Mouse (Mus musculus): ENCODE measurements around the gene Sucla2. TPM values are rescaled to one million over a fixed set of nuclear protein-coding genes. Genes with fewer than 3 reads are reported as not detected.
A peak's percentile ranks its signal among the peaks of the same experiment; 100 is the strongest.
"Not testable (repeated sequence)": the region's sequence is repeated elsewhere in the genome, so short reads cannot be mapped to it uniquely, and the experiment has no call there.

Gene Sucla2
- polyA plus RNA-seq, 1 experiment from 2014 or later: 102 TPM

GRCm38 (mm10) chr14:73509765-73510423, 15.2 kb upstream of the Sucla2 start, which contains the start of gene Med4:
Gene Med4 (plus strand): TSS chr14:73510025.
- DNase-seq: peak; percentile 97
- peak within 1 kb of the TSS; percentile 90 for H3K4me3 ChIP-seq (ENCODE audit: low read depth, low read length)
- peak; percentile 96 for ATAC-seq (ENCODE audit: insufficient read depth)
- H3K9ac ChIP-seq: peak within 1 kb of the TSS; percentile 81
- TF ChIP-seq CTCF (IDR thresholded peaks at IDR 0.05; ENCODE audit: low read depth): peak; percentile 100
- peaks cover 5% of the 10 kb centered on the region for H3K4me1 ChIP-seq (ENCODE audit: insufficient read depth)
- peaks cover 28% of the 10 kb centered on the region for H3K36me3 ChIP-seq (ENCODE audit: insufficient read depth)
- H3K9me3 ChIP-seq (ENCODE audit: low read depth, low read length): no peaks in the 10 kb centered on the region
- H3K27me3 ChIP-seq (ENCODE audit: insufficient read depth, low read length): no peaks in the 10 kb centered on the region
- under 1% methylated on average over 41 of the region's 41 CpGs for WGBS
- no peak within 1 kb of the TSS for H3K27ac ChIP-seq (ENCODE audit: low read depth)
- peak within 1 kb of the TSS; percentile 95 for H3K4me2 ChIP-seq

GRCm38 (mm10) chr14:73524136-73524535, 983 bp upstream of the Sucla2 start:
- Histone ChIP-seq H3K4me3 (ENCODE audit: low read depth, low read length) (0 out of 2 replicates have a peak overlapping the region, but pooled peaks have one; percentile 50), H3K36me3 (ENCODE audit: insufficient read depth) (no peaks in the 10 kb centered on the region), H3K9ac (peak overlapping the region; percentile 40; the same call in 1 of the 2 replicates), H3K27me3 (ENCODE audit: insufficient read depth, low read length) (no peaks in the 10 kb centered on the region), H3K4me2 (peak overlapping the region; percentile 56; the same call in 1 of the 2 replicates), H3K27ac (ENCODE audit: low read depth) (no peak overlapping the region), H3K9me3 (ENCODE audit: low read depth, low read length) (no peaks in the 10 kb centered on the region), H3K4me1 (ENCODE audit: insufficient read depth) (no peaks in the 10 kb centered on the region)
- no peak for DNase-seq
- ATAC-seq (ENCODE audit: insufficient read depth): no peak
- WGBS: 73% methylated on average over 3 of the region's 3 CpGs
- no peak for TF ChIP-seq CTCF (IDR thresholded peaks at IDR 0.05; ENCODE audit: low read depth)

GRCm38 (mm10) chr14:73528661-73529060, 3.5 kb downstream of the Sucla2 start:
- not testable (repeated sequence) for DNase-seq; H3K36me3 ChIP-seq (ENCODE audit: insufficient read depth); H3K4me1 ChIP-seq (ENCODE audit: insufficient read depth); H3K4me3 ChIP-seq (ENCODE audit: low read depth, low read length); H3K4me2 ChIP-seq; H3K27me3 ChIP-seq (ENCODE audit: insufficient read depth, low read length); ATAC-seq (ENCODE audit: insufficient read depth); H3K9me3 ChIP-seq (ENCODE audit: low read depth, low read length); H3K27ac ChIP-seq (ENCODE audit: low read depth); H3K9ac ChIP-seq
- 76% methylated on average over 3 of the region's 3 CpGs for WGBS

GRCm38 (mm10) chr14:73533755-73534465, 8.8 kb downstream of the Sucla2 start:
- H3K4me3 ChIP-seq (ENCODE audit: low read depth, low read length): no peak overlapping the region
- H3K36me3 ChIP-seq (ENCODE audit: insufficient read depth): no peaks in the 10 kb centered on the region
- H3K9me3 ChIP-seq (ENCODE audit: low read depth, low read length): no peaks in the 10 kb centered on the region
- TF ChIP-seq CTCF (IDR thresholded peaks at IDR 0.05; ENCODE audit: low read depth): no peak
- no peaks in the 10 kb centered on the region for H3K4me1 ChIP-seq (ENCODE audit: insufficient read depth)
- ATAC-seq (ENCODE audit: insufficient read depth) (no peak), DNase-seq (no peak)
- no peak overlapping the region for H3K4me2 ChIP-seq
- H3K27ac ChIP-seq (ENCODE audit: low read depth): no peak overlapping the region
- no peaks in the 10 kb centered on the region for H3K27me3 ChIP-seq (ENCODE audit: insufficient read depth, low read length)
- no peak overlapping the region for H3K9ac ChIP-seq
- WGBS: 63% methylated on average over 6 of the region's 6 CpGs

- H3K9ac ChIP-seq: no peak overlapping the region
- ATAC-seq (ENCODE audit: insufficient read depth): no peak
- H3K4me3 ChIP-seq (ENCODE audit: low read depth, low read length): no peak overlapping the region
- H3K9me3 ChIP-seq (ENCODE audit: low read depth, low read length): no peaks in the 10 kb centered on the region
- TF ChIP-seq CTCF (IDR thresholded peaks at IDR 0.05; ENCODE audit: low read depth): no peak
- no peaks in the 10 kb centered on the region for H3K4me1 ChIP-seq (ENCODE audit: insufficient read depth)
- 83% methylated on average over 2 of the region's 2 CpGs for WGBS
- H3K27ac ChIP-seq (ENCODE audit: low read depth): no peak overlapping the region
- no peak for DNase-seq
- H3K4me2 ChIP-seq: no peak overlapping the region
- no peaks in the 10 kb centered on the region for H3K27me3 ChIP-seq (ENCODE audit: insufficient read depth, low read length)
- no peaks in the 10 kb centered on the region for H3K36me3 ChIP-seq (ENCODE audit: insufficient read depth)
Measured at GRCm38 (mm10) chr14:73535641-73536040, 10.5 kb downstream of the Sucla2 start.

- DNase-seq (no peak), ATAC-seq (ENCODE audit: insufficient read depth) (no peak)
- H3K27ac ChIP-seq (ENCODE audit: low read depth): no peak overlapping the region
- H3K36me3 ChIP-seq (ENCODE audit: insufficient read depth): no peaks in the 10 kb centered on the region
- no peaks in the 10 kb centered on the region for H3K9me3 ChIP-seq (ENCODE audit: low read depth, low read length)
- H3K9ac ChIP-seq: no peak overlapping the region
- H3K4me2 ChIP-seq: no peak overlapping the region
- no peak overlapping the region for H3K4me3 ChIP-seq (ENCODE audit: low read depth, low read length)
- WGBS: 72% methylated on average over 6 of the region's 6 CpGs
- H3K27me3 ChIP-seq (ENCODE audit: insufficient read depth, low read length): no peaks in the 10 kb centered on the region
- no peak for TF ChIP-seq CTCF (IDR thresholded peaks at IDR 0.05; ENCODE audit: low read depth)
- H3K4me1 ChIP-seq (ENCODE audit: insufficient read depth): no peaks in the 10 kb centered on the region
Measured at GRCm38 (mm10) chr14:73543781-73544180, 18.7 kb downstream of the Sucla2 start.

GRCm38 (mm10) chr14:73547034-73547433, 21.9 kb downstream of the Sucla2 start:
- H3K4me3 ChIP-seq (ENCODE audit: low read depth, low read length): no peak overlapping the region
- no peaks in the 10 kb centered on the region for H3K27me3 ChIP-seq (ENCODE audit: insufficient read depth, low read length)
- no peak for TF ChIP-seq CTCF (IDR thresholded peaks at IDR 0.05; ENCODE audit: low read depth)
- no peak overlapping the region for H3K27ac ChIP-seq (ENCODE audit: low read depth)
- ATAC-seq (ENCODE audit: insufficient read depth): no peak
- no peaks in the 10 kb centered on the region for H3K9me3 ChIP-seq (ENCODE audit: low read depth, low read length)
- no peak for DNase-seq
- no peak overlapping the region for H3K9ac ChIP-seq
- no peaks in the 10 kb centered on the region for H3K4me1 ChIP-seq (ENCODE audit: insufficient read depth)
- 38% methylated on average over 4 of the region's 4 CpGs for WGBS
- H3K36me3 ChIP-seq (ENCODE audit: insufficient read depth): no peaks in the 10 kb centered on the region
- no peak overlapping the region for H3K4me2 ChIP-seq

Data from lung, embryonic 14.5 days (tissue).